Mouse (Mus musculus) testis, adult 2 months (tissue): Measurements from ENCODE around the gene Tenm4. TPM values are rescaled to one million over a fixed set of nuclear protein-coding genes. Genes with fewer than 3 reads are reported as not detected.

Experiments
- H3K27ac ChIP-seq: fragments of 200-500 bp; 2 replicates; pipeline ENCODE4 v1.5.1; 2012; ENCODE audit warnings: low read depth, low read length; ENCODE audit not compliant: control insufficient read depth, insufficient read depth
- H3K27me3 ChIP-seq: fragments of 200-500 bp; 2 replicates; pipeline ENCODE4 v1.6.1; 2012; ENCODE audit warnings: mild to moderate bottlenecking, low read length, moderate library complexity; ENCODE audit not compliant: control insufficient read depth, insufficient read depth
- H3K36me3 ChIP-seq: fragments of 200-500 bp; 2 replicates; pipeline ENCODE4 v1.6.1; 2012; ENCODE audit warnings: mild to moderate bottlenecking, low read length; ENCODE audit not compliant: control insufficient read depth, insufficient read depth
- H3K4me1 ChIP-seq: fragments of 200-500 bp; 2 replicates; pipeline ENCODE4 v1.6.1; 2012; ENCODE audit warnings: low read length; ENCODE audit not compliant: control insufficient read depth, insufficient read depth
- H3K4me3 ChIP-seq: fragments of 200-500 bp; 2 replicates; pipeline ENCODE4 v1.5.1; 2012; ENCODE audit warnings: low read depth, mild to moderate bottlenecking, low read length, moderate library complexity, mixed read lengths; ENCODE audit not compliant: control insufficient read depth
- CTCF ChIP-seq: fragments of 200-500 bp; IDR thresholded peaks from 2 replicates; pipeline ENCODE4 v1.5.1; 2012; ENCODE audit warnings: low read depth, mild to moderate bottlenecking, inconsistent platforms, low read length, moderate library complexity; ENCODE audit not compliant: control insufficient read depth, insufficient read depth, insufficient replicate concordance
- POLR2A ChIP-seq: fragments of 200-500 bp; IDR thresholded peaks from 2 replicates; pipeline ENCODE4 v1.6.1; 2012; ENCODE audit warnings: low read depth, mild to moderate bottlenecking, inconsistent platforms, low read length, moderate library complexity; ENCODE audit not compliant: control insufficient read depth
- polyA plus RNA-seq: library from polyadenylated mRNA; depleted of rRNA; stranded (reverse); fragments of >200 nt; gene quantifications from 2 replicates; pipeline ENCODE4 v1.2.3, GENCODE M21; 2012

Tenm4 gene
- polyA plus RNA-seq, 1 experiment: 2.3 TPM

DNA sequence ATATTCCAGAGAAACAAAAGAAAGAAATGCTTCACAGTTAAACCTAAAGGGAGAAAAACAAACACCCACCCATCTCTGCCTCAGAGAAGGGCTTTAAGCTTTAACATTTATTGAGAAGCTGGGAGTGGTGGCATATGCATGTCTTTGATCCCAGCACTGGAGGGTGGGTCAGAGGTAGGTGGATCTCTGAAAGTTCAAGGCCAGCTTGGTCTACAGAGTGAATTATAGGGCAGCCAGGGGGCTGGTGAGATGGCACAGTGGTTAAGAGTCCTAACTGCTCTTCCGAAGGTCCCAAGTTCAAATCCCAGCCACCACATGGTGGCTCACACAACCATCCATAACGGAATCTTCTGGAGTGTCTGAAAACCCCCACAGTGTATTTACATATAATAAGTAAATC lies 581.7 kb downstream of the Tenm4 start:
- no peaks in the 10 kb centered on the region for H3K36me3 ChIP-seq
- H3K27me3 ChIP-seq: no peaks in the 10 kb centered on the region
- H3K4me1 ChIP-seq: no peaks in the 10 kb centered on the region
- no peak overlapping the region for H3K4me3 ChIP-seq
- TF ChIP-seq POLR2A: no peak
- no peak for TF ChIP-seq CTCF
- H3K27ac ChIP-seq: no peak overlapping the region

GRCm38 (mm10) chr7:96753335-96754095 lies 582.5 kb downstream of the Tenm4 start:
- Histone ChIP-seq H3K27me3 (no peaks in the 10 kb centered on the region), H3K36me3 (no peaks in the 10 kb centered on the region), H3K4me3 (no peak overlapping the region), H3K27ac (no peak overlapping the region), H3K4me1 (no peaks in the 10 kb centered on the region)
- no peak for TF ChIP-seq POLR2A
- TF ChIP-seq CTCF: no peak

DNA sequence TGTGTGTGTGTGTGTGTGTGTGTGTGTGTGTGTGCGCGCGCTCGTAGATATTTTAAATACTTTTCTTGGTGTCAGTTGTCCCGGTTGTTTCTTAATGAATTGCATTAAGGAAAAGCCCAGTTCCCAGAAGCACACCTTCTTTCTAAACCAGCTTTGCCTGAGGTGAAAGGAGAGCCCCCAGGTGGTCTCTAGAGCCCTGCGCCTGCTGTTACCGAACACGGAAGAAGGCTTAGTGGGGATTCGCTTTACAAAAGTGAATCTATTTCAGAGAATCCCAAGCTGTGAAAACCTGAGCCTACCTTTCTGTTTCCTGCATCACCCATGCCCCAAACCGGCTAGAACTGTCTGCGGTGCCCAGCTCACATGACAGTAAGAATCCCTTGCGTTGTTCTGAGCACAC lies 583.1 kb downstream of the Tenm4 start:
- Histone ChIP-seq H3K4me1 (no peaks in the 10 kb centered on the region), H3K4me3 (no peak overlapping the region), H3K36me3 (no peaks in the 10 kb centered on the region), H3K27ac (no peak overlapping the region), H3K27me3 (no peaks in the 10 kb centered on the region)
- no peak for TF ChIP-seq CTCF

DNA sequence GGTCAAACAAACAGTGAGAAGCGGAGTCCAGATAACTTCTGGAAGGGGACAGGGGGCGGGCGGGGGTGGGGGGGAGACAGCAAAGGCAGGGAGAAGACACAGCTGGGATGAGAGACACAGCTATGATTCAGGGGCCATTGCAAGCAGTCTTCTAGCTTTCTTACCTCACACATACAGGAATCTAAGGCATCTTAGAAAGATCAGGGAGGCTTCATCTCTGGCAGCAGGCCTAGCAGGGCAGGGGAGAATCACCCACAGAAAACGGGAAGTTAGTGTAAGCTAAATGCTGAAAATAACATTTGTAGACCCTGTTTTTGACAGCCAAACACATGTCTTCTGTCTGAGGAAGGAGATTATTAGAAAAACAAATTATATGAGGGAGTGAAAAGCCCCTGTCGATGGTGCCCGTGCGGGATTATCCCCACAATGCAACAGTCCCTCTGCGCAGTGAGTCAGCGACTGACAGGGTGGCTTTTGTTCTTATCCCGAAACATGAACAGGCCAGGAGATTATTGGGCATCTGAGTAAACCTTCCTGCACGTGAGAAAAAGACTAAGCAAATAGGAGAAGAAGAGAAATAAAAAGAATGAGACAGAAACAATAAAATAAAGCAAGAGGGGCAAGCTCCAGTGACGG lies 584.5 kb downstream of the Tenm4 start:
- H3K4me1 ChIP-seq: no peaks in the 10 kb centered on the region

GRCm38 (mm10) chr7:96756104-96756742 lies 585.2 kb downstream of the Tenm4 start:
- TF ChIP-seq POLR2A: no peak
- no peak for TF ChIP-seq CTCF
- no peaks in the 10 kb centered on the region for H3K27me3 ChIP-seq
- H3K36me3 ChIP-seq: no peaks in the 10 kb centered on the region
- H3K27ac ChIP-seq: no peak overlapping the region
- H3K4me3 ChIP-seq: no peak overlapping the region
- H3K4me1 ChIP-seq: no peaks in the 10 kb centered on the region

More for the DNA sequence above, 584.5 kb downstream of the Tenm4 start:
- Histone ChIP-seq H3K27ac (no peak overlapping the region), H3K27me3 (no peaks in the 10 kb centered on the region), H3K36me3 (no peaks in the 10 kb centered on the region), H3K4me3 (no peak overlapping the region)
- TF ChIP-seq POLR2A: no peak
- no peak for TF ChIP-seq CTCF

DNA sequence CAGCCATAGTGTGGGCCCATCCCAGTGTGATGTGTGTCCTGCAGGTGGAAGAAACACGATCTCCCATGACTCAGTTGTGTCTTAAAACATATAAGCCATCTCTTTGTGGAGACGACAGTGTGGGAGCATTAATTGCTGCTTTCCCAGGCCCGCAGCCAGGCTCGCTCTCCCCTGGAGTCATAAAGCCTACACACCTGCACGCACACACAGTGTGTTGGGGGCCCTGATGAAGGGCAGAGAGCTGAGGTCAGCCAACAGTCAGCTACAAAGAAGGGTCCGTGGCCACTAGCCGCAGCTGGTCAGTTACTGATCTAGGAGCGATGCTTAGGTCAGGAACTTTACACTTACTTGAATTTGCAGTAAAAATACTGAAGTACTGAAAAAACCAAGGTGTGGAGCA lies 586.0 kb downstream of the Tenm4 start:
- H3K4me3 ChIP-seq: no peak overlapping the region
- no peaks in the 10 kb centered on the region for H3K36me3 ChIP-seq
- H3K27ac ChIP-seq: no peak overlapping the region
- H3K27me3 ChIP-seq: no peaks in the 10 kb centered on the region
- TF ChIP-seq CTCF: no peak
- TF ChIP-seq POLR2A: no peak
- H3K4me1 ChIP-seq: no peaks in the 10 kb centered on the region

- no peaks in the 10 kb centered on the region for H3K4me1 ChIP-seq
- no peak overlapping the region for H3K27ac ChIP-seq
- no peaks in the 10 kb centered on the region for H3K36me3 ChIP-seq
- H3K4me3 ChIP-seq: no peak overlapping the region
- TF ChIP-seq CTCF (no peak), POLR2A (no peak)
- H3K27me3 ChIP-seq: no peaks in the 10 kb centered on the region
Measured at GRCm38 (mm10) chr7:96760208-96760607, 589.2 kb downstream of the Tenm4 start.
